Mouse (Mus musculus) kidney, adult 2 months (tissue): ENCODE measurements around the gene Tmem151b.

Source experiments
- CTCF ChIP-seq: fragments of 200-500 bp; conservative IDR thresholded peaks from 2 replicates; pipeline ENCODE4 v1.5.1; 2011; ENCODE audit warnings: low read depth, mild to moderate bottlenecking, control low read depth, low read length, moderate library complexity, mixed read lengths; ENCODE audit not compliant: insufficient read depth, insufficient read length
- POLR2A ChIP-seq: fragments of 200-500 bp; IDR thresholded peaks from one replicate; pipeline ENCODE4 v1.6.1; 2011; ENCODE audit warnings: low read depth, low read length, control low read depth

- TF ChIP-seq CTCF (no peak), POLR2A (no peak)
Observed at GRCm38 (mm10) chr17:45548541-45549512, 650 bp downstream of the Tmem151b start.
